Mouse (Mus musculus) c-Kit-negative CD71-positive TER-119-positive erythroid progenitor cells, embryonic 14.5 days (primary cell): ENCODE data around the gene L1cam.

Experiments
- DNase-seq: peaks from one replicate; pipeline ENCODE4 v3.0.0-alpha.2; 2013; ENCODE audit warnings: low read depth, low spot score

L1cam gene

GRCm38 (mm10) chrX:73895719-73896118 lies at the start of gene L1cam:
Gene L1cam (minus strand): TSS chrX:73896105.
- peak; percentile 21 for DNase-seq

GRCm38 (mm10) chrX:73942294-73942693 lies 46.4 kb upstream of the L1cam start:
- DNase-seq = no peak

GRCm38 (mm10) chrX:73941860-73942259 lies 46.0 kb upstream of the L1cam start:
- DNase-seq = no peak

- DNase-seq = no peak
These were observed 36.0 kb upstream of the L1cam start for GRCm38 (mm10) chrX:73931871-73932270.

GRCm38 (mm10) chrX:73930402-73931062 lies 34.6 kb upstream of the L1cam start, which contains the start of gene Renbp:
Gene Renbp (minus strand): TSS chrX:73930850.
- no peak for DNase-seq

- no peak for DNase-seq
These were observed 26.6 kb upstream of the L1cam start for GRCm38 (mm10) chrX:73922550-73922882.

- DNase-seq = peak; percentile 68
These were observed 26.1 kb upstream of the L1cam start, which contains the start of the genes Arhgap4 and Naa10 for GRCm38 (mm10) chrX:73921823-73922549. Gene Arhgap4 (minus strand): TSS chrX:73921870. Gene Naa10 (minus strand): TSS chrX:73921944.

GRCm38 (mm10) chrX:73921285-73921822 lies 25.4 kb upstream of the L1cam start:
- no peak for DNase-seq

GRCm38 (mm10) chrX:73918631-73919030 lies 22.7 kb upstream of the L1cam start:
- DNase-seq = no peak

GRCm38 (mm10) chrX:73916945-73917344 lies 21.0 kb upstream of the L1cam start:
- DNase-seq = no peak

- peak; percentile 80 for DNase-seq
These were observed 19.2 kb upstream of the L1cam start for GRCm38 (mm10) chrX:73914827-73915703.

- no peak for DNase-seq
These were observed 15.7 kb upstream of the L1cam start for GRCm38 (mm10) chrX:73911588-73911987.

- no peak for DNase-seq
These were observed 15.3 kb upstream of the L1cam start for GRCm38 (mm10) chrX:73911156-73911555.

- no peak for DNase-seq
These were observed 14.5 kb upstream of the L1cam start for GRCm38 (mm10) chrX:73910451-73910850.

GRCm38 (mm10) chrX:73910049-73910448 lies 14.1 kb upstream of the L1cam start:
- no peak for DNase-seq

GRCm38 (mm10) chrX:73897959-73898358 lies 2.1 kb upstream of the L1cam start:
- DNase-seq = no peak

- no peak for DNase-seq
These were observed 3.1 kb downstream of the L1cam start for GRCm38 (mm10) chrX:73892833-73893232.

GRCm38 (mm10) chrX:73891551-73892152 lies 4.3 kb downstream of the L1cam start, which contains the start of gene Avpr2:
Gene Avpr2 (plus strand): TSS chrX:73892102.
- no peak for DNase-seq

- no peak for DNase-seq
These were observed 14.4 kb downstream of the L1cam start for GRCm38 (mm10) chrX:73881463-73881862.

- DNase-seq = no peak
These were observed 14.9 kb downstream of the L1cam start for GRCm38 (mm10) chrX:73881036-73881427.
